Mouse (Mus musculus): Measurements from ENCODE around the gene Krt80. TPM values are rescaled to one million over a fixed set of nuclear protein-coding genes. Genes with fewer than 3 reads are reported as not detected.

Gene Krt80
- polyA plus RNA-seq (2015; fragmentation: Nextera tagmentation; extraction: Ambion mirVana): 26.9 and 33.5 TPM in 2 replicates

- peak within 1 kb of the TSS; percentile 34 for H3K4me2 ChIP-seq (replicated peaks)
- no peaks in the 10 kb centered on the region for H3K27me3 ChIP-seq
- H3K27ac ChIP-seq (replicated peaks): peak within 1 kb of the TSS; percentile 86
- peak; percentile 76; the same call in 1 of the 2 replicates for ATAC-seq (ENCODE audit: insufficient number of reproducible peaks, low FRiP score, low TSS enrichment, low read depth)
- no peaks in the 10 kb centered on the region for H3K9me3 ChIP-seq (replicated peaks)
- H3K4me1 ChIP-seq: peaks cover 73% of the 10 kb centered on the region
- H3K36me3 ChIP-seq: no peaks in the 10 kb centered on the region
- 32% methylated on average over 22 of the region's 22 CpGs for WGBS
- no peak within 1 kb of the TSS for H3K9ac ChIP-seq
- H3K4me3 ChIP-seq (replicated peaks): peak within 1 kb of the TSS; percentile 24
Observed at GRCm38 (mm10) chr15:101370101-101370911, at the start of gene Krt80. Gene Krt80 (minus strand): TSS chr15:101370162.

DNA sequence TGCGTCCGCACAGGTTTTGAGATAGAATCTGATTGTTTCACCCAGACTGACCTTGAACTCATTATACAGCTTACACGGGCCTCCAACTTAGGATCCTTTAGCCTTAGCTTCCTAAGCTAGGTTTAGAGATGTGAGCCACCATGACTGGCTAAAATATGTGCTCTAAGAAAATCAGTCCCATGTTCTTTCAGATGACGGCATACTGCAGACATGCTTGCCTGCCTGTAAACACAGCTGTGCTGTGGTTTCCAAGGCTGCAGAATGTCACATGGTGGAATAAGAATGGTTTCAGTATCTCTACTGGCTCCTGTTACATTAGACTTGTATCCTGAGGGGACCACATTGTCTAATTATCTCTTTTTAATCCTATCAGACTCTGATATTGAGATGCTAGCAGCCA is 49.0 kb upstream of the Krt80 start:
- WGBS: 60% methylated on average over 4 of the region's 4 CpGs
- H3K27me3 ChIP-seq: peaks cover 1% of the 10 kb centered on the region; the same call in 1 of the 2 replicates
- H3K9ac ChIP-seq: no peak overlapping the region
- H3K4me2 ChIP-seq (replicated peaks): no peak overlapping the region
- no peak overlapping the region for H3K27ac ChIP-seq (replicated peaks)
- ATAC-seq (ENCODE audit: insufficient number of reproducible peaks, low FRiP score, low TSS enrichment, low read depth): no peak
- no peaks in the 10 kb centered on the region for H3K9me3 ChIP-seq (replicated peaks)
- H3K4me3 ChIP-seq (replicated peaks): no peak overlapping the region
- peaks cover 12% of the 10 kb centered on the region for H3K4me1 ChIP-seq
- no peaks in the 10 kb centered on the region for H3K36me3 ChIP-seq

GRCm38 (mm10) chr15:101414807-101415565 is 45.0 kb upstream of the Krt80 start:
- H3K4me1 ChIP-seq: peaks cover 24% of the 10 kb centered on the region
- H3K36me3 ChIP-seq: no peaks in the 10 kb centered on the region
- H3K27me3 ChIP-seq: peaks cover 25% of the 10 kb centered on the region
- WGBS: 33% methylated on average over 11 of the region's 11 CpGs
- H3K4me3 ChIP-seq (replicated peaks): no peak overlapping the region
- no peak for ATAC-seq (ENCODE audit: insufficient number of reproducible peaks, low FRiP score, low TSS enrichment, low read depth)
- H3K27ac ChIP-seq (replicated peaks): no peak overlapping the region
- H3K9me3 ChIP-seq (replicated peaks): no peaks in the 10 kb centered on the region
- no peak overlapping the region for H3K4me2 ChIP-seq (replicated peaks)
- H3K9ac ChIP-seq: no peak overlapping the region

DNA sequence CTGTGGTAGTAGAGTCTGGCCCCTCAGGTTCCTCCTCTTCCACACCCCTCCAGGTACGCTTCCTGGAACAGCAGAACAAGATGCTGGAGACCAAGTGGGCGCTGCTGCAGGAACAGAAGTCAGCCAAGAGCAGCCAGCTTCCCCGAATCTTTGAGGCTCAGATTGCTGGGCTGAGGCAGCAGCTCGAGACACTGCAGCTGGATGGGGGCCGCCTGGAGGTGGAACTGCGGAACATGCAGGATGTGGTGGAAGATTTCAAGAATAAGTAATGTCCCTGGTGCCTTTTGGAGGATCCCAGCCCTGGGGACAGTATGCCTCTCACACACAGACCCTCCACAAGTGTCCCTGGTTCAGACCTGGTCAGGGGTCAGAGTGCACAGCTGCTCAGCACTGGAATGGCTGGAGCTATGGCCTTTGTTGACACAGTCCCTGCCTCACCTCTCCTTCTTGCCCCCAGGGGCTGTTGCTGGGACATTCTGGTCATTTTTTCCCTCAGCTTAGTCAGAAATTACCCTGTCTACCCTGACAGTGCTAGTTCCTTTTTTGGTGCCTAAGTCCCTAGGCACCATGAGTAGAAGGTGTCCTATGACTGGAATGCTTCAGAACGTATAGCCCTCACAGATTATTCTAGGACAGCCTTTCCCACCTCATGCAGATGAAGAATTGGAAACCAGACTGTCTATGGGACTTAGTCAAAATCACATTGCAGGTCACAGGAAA is 44.1 kb upstream of the Krt80 start:
- Histone ChIP-seq H3K27ac (replicated peaks) (no peak overlapping the region), H3K9me3 (replicated peaks) (no peaks in the 10 kb centered on the region), H3K27me3 (peaks cover 25% of the 10 kb centered on the region), H3K4me2 (replicated peaks) (no peak overlapping the region), H3K4me1 (peaks cover 20% of the 10 kb centered on the region), H3K4me3 (replicated peaks) (no peak overlapping the region), H3K9ac (no peak overlapping the region), H3K36me3 (no peaks in the 10 kb centered on the region)
- ATAC-seq (ENCODE audit: insufficient number of reproducible peaks, low FRiP score, low TSS enrichment, low read depth): no peak
- 20% methylated on average over 7 of the region's 7 CpGs for WGBS

DNA sequence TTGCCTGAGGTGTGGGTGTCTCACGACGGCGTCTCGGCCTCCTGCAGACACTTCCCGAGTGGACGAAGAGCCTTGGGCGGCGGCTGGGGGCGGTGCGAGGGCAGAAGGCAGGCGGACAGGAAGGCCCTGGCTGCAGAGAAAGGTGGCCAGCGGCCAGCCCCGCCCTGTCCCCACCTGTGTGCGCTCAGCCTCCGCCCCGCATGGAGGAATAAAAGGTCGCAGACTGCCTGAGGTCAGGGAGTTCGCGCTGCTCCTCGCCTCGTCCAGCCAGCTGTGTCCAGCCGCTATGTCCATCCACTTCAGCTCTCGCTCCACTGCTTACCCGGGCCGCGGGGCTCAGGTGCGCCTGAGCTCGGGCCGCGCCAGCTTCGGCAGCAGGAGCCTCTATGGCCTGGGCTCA is 42.2 kb upstream of the Krt80 start:
- H3K36me3 ChIP-seq: no peaks in the 10 kb centered on the region
- WGBS: 24% methylated on average over 31 of the region's 31 CpGs
- H3K9me3 ChIP-seq (replicated peaks): no peaks in the 10 kb centered on the region
- H3K4me1 ChIP-seq: peaks cover 20% of the 10 kb centered on the region
- H3K4me3 ChIP-seq (replicated peaks): no peak overlapping the region; the same call in 1 of the 2 replicates
- ATAC-seq (ENCODE audit: insufficient number of reproducible peaks, low FRiP score, low TSS enrichment, low read depth): no peak
- no peak overlapping the region for H3K9ac ChIP-seq
- H3K27ac ChIP-seq (replicated peaks): no peak overlapping the region
- peak overlapping the region; percentile 21; the same call in 1 of the 2 replicates for H3K4me2 ChIP-seq (replicated peaks)
- H3K27me3 ChIP-seq: peaks cover 25% of the 10 kb centered on the region

- peak; percentile 20; the same call in 1 of the 2 replicates for ATAC-seq (ENCODE audit: insufficient number of reproducible peaks, low FRiP score, low TSS enrichment, low read depth)
- Histone ChIP-seq H3K27me3 (peaks cover 25% of the 10 kb centered on the region), H3K9me3 (replicated peaks) (no peaks in the 10 kb centered on the region), H3K9ac (no peak within 1 kb of the TSS), H3K4me3 (replicated peaks) (no peak within 1 kb of the TSS; the same call in 1 of the 2 replicates), H3K36me3 (no peaks in the 10 kb centered on the region), H3K27ac (replicated peaks) (no peak within 1 kb of the TSS), H3K4me1 (peaks cover 20% of the 10 kb centered on the region), H3K4me2 (replicated peaks) (peak within 1 kb of the TSS; percentile 21; the same call in 1 of the 2 replicates)
- WGBS: 50% methylated on average over 2 of the region's 2 CpGs
Observed at GRCm38 (mm10) chr15:101410775-101411174, 40.8 kb upstream of the Krt80 start, which contains the start of gene Krt7. Gene Krt7 (plus strand): TSS chr15:101411043.

- Histone ChIP-seq H3K4me3 (replicated peaks) (no peak overlapping the region), H3K36me3 (no peaks in the 10 kb centered on the region), H3K9ac (no peak overlapping the region), H3K4me1 (no peaks in the 10 kb centered on the region), H3K4me2 (replicated peaks) (no peak overlapping the region), H3K27me3 (no peaks in the 10 kb centered on the region), H3K27ac (replicated peaks) (no peak overlapping the region), H3K9me3 (replicated peaks) (no peaks in the 10 kb centered on the region)
- 73% methylated on average over 8 of the region's 8 CpGs for WGBS
- ATAC-seq (ENCODE audit: insufficient number of reproducible peaks, low FRiP score, low TSS enrichment, low read depth): no peak
Observed at GRCm38 (mm10) chr15:101398269-101398668, 28.3 kb upstream of the Krt80 start.

DNA sequence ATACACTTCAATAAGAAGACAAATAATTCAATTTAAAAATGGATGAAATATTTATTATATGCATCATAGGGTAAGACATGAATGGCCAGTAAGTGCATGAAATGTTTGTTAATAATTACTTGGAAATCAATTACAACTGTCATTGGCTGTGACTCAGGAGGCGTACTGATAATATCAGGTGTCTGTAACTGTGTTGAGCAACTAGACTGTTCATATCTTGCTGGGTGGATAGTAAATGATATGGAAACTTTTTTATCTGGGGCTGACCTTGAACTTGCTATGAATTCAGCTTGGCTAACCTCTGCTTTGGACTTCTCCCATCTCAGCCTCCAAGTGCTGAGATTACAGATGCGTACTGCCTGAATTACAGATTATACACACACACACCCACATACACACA is 27.7 kb upstream of the Krt80 start:
- Histone ChIP-seq H3K9me3 (replicated peaks) (no peaks in the 10 kb centered on the region), H3K4me2 (replicated peaks) (no peak overlapping the region), H3K9ac (no peak overlapping the region), H3K4me3 (replicated peaks) (no peak overlapping the region), H3K36me3 (no peaks in the 10 kb centered on the region), H3K4me1 (no peaks in the 10 kb centered on the region), H3K27ac (replicated peaks) (no peak overlapping the region), H3K27me3 (no peaks in the 10 kb centered on the region)
- ATAC-seq (ENCODE audit: insufficient number of reproducible peaks, low FRiP score, low TSS enrichment, low read depth): no peak
- 87% methylated on average over 2 of the region's 2 CpGs for WGBS

- Histone ChIP-seq H3K4me2 (replicated peaks) (no peak overlapping the region), H3K4me1 (no peaks in the 10 kb centered on the region), H3K4me3 (replicated peaks) (no peak overlapping the region), H3K36me3 (no peaks in the 10 kb centered on the region), H3K27me3 (no peaks in the 10 kb centered on the region), H3K27ac (replicated peaks) (no peak overlapping the region), H3K9me3 (replicated peaks) (no peaks in the 10 kb centered on the region), H3K9ac (no peak overlapping the region)
- WGBS: 71% methylated on average over 3 of the region's 3 CpGs
- no peak for ATAC-seq (ENCODE audit: insufficient number of reproducible peaks, low FRiP score, low TSS enrichment, low read depth)
Observed at GRCm38 (mm10) chr15:101396921-101397320, 27.0 kb upstream of the Krt80 start.

DNA sequence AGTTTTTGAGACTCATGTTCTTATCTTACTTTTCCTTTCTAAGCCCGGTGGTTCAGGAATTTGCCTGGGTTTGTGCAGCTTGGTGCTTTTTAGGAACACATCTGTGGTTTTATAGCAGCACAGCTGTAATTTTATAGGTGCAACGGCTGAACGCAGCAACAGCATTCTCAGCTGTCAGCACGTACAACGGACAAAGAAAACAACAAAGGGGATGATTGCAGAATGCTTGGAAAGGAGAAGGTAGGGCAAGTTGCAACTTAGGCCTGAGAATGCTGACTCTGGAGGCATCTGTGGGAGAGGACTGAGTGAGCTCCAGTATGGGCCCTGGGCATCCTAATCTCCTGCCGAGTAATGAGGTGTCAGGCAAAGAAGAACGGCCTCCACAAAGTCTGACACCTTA is 26.5 kb upstream of the Krt80 start:
- H3K9me3 ChIP-seq (replicated peaks): no peaks in the 10 kb centered on the region
- H3K4me1 ChIP-seq: no peaks in the 10 kb centered on the region
- H3K36me3 ChIP-seq: no peaks in the 10 kb centered on the region
- H3K4me2 ChIP-seq (replicated peaks): no peak overlapping the region
- no peak overlapping the region for H3K9ac ChIP-seq
- no peak overlapping the region for H3K27ac ChIP-seq (replicated peaks)
- no peaks in the 10 kb centered on the region for H3K27me3 ChIP-seq
- no peak overlapping the region for H3K4me3 ChIP-seq (replicated peaks)
- ATAC-seq (ENCODE audit: insufficient number of reproducible peaks, low FRiP score, low TSS enrichment, low read depth): no peak
- 41% methylated on average over 7 of the region's 7 CpGs for WGBS

GRCm38 (mm10) chr15:101394908-101395307 is 24.9 kb upstream of the Krt80 start:
- Histone ChIP-seq H3K27ac (replicated peaks) (no peak overlapping the region), H3K4me2 (replicated peaks) (no peak overlapping the region), H3K4me1 (no peaks in the 10 kb centered on the region), H3K27me3 (no peaks in the 10 kb centered on the region), H3K4me3 (replicated peaks) (no peak overlapping the region), H3K36me3 (no peaks in the 10 kb centered on the region), H3K9ac (no peak overlapping the region), H3K9me3 (replicated peaks) (no peaks in the 10 kb centered on the region)
- no peak for ATAC-seq (ENCODE audit: insufficient number of reproducible peaks, low FRiP score, low TSS enrichment, low read depth)
- WGBS: 56% methylated on average over 7 of the region's 7 CpGs

Data from embryonic facial prominence, embryonic 15.5 days (tissue).